Mouse (Mus musculus) CD4-positive helper T cell, adult 2 months (primary cell): ENCODE measurements around the gene Ang5.
"Not testable (repeated sequence)": the region's sequence is repeated elsewhere in the genome, so short reads cannot be mapped to it uniquely, and the experiment has no call there.

ENCODE experiments used
- DNase-seq: peaks from one replicate; pipeline ENCODE4 v3.0.0-alpha.2; 2012; ENCODE audit warnings: low read depth, missing footprints, low spot score

Gene Ang5

DNA sequence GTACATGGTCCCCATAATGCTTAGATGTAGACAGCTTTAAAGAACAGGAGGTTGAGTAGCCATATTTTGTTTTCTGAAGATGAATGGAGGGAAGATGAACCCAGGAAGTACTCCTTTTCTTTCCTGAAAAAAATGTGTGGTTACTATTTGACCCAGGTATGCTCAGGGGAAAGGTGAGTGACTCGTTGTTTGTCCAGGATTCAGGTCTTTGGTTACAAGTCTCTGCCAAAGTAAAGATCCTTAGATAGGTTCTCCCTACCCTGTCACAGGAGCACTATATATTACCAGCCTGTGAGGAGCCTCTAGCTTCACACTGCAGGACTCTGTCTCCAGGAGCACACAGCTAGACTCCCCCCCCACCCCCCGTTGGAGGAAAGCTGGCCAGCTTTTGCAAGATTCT, at the start of gene Ang5:
Gene Ang5, plus strand, starts transcription at position 301 of the 400 bp plus-strand sequence.
- DNase-seq, result not testable (repeated sequence)

DNA sequence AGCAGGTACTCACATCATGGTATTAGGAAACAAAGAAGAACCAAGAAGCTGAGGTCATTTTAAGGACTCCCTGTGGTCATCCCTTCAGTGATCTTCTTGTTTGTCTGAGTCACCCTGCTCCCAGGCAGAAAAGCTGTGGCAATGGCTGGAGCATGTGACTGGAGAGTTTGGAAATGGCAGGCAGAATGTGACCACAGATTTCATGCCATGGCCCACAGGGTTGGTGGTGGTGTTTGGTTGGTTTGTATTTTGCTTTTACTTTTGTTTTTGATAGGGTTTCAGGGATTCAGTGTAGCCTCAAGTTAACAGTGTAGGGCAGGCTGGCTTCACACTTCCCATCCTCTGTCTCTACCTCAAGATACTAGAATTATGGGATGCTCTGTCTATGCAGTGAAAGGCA, 38.7 kb upstream of the Ang5 start:
- DNase-seq, result not testable (repeated sequence)

DNA sequence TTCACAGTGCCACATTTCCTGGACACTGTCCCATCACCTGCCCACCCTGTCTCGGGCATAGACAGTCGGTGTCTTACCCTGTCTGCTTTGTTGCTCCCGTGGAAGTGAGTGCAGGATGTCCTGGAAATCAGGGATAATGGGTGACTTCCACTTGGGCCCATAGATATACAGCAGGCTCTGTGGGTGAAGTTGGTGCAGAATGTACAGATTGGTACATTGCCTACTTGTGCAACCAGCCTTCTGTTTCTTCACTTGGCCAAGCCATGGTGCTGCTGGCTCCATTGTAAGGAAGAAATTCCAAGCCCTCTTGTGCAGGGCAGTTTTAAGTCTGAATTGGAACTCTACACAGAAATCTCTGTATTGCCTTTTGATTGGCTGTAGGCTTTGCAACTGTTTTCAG, 33.4 kb upstream of the Ang5 start, which contains the start of gene Ear10:
Gene Ear10, minus strand, starts transcription at position 101 of the 400 bp plus-strand sequence.
- DNase-seq, result not testable (repeated sequence)

DNA sequence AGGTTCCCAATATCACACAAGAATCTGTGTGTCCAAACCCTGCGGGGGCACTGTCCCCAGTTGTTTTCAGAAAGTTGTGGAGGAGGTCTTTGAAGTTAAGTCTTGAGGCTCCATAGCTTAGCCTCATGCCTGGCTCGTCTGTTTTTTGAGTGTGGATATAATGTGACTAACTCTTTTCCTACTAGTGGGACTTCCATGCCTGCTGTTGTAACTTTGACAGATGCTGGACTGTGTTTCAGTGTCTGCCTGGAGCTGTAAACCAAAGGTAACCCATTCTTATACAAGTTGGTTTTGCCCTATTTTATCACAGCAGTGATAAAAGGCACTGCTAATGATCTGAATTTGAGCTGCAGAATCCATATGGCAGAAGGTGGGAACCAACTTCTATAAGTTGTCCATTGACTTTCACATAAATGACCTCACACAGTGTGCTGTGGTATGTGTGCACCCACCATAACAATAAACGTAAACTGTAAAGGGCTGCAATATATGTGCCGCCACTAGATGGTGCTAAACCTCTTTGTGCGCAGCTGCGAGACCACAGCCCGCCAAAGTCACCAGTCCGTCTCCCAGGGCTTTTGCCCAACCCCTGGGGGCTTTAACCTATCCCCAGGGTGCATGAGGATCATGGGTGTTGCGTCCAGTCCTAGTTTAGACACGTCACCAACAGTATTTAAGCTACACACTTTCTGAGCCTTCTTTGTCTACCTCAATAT, 32.0 kb upstream of the Ang5 start, which contains the start of gene Gm8113:
Gene Gm8113, plus strand, starts transcription at position 703 of the 716 bp plus-strand sequence.
- peak; percentile 57 for DNase-seq

DNA sequence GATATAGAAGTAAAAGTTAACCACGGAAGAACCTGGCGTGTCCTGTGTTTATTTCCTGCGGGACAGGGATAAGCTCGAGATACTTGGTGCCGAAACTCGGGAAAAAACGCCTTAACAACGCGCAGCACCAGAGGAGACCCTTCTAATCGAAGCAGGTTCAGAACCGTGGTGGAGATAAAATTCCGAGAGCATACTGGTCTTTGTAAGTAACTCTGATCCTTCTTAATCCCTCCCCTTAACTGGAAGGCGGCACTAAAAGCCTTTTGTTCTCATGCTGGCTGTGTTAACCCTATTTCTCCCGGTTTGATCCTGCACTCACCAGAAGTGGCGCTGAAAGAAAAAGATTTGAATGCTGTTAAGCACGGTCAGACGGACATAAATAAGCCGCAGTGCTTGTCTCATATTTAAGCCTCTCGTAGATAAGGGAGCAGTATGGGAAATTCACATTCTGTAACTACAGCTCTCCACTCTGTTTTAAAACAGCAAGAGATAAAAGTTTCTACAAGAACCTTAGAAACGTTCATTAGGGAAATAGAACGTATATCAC, 31.4 kb upstream of the Ang5 start:
- peak; percentile 27 for DNase-seq

DNA sequence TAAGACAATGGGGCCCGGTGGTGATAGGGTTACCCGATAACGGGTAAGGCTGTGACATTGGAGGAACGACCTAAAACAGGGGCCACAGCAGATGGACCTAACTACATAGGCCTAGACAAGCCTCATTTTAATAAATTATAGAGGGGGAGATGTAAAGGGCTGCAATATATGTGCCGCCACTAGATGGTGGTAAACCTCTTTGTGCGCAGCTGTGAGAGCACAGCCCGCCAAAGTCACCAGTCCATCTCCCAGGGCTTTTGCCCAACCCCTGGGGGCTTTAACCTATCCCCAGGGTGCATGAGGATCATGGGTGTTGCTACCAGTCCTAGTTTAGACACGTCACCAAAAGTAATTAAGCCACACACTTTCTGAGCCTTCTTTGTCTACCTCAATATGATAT, 23.9 kb upstream of the Ang5 start:
- DNase-seq, result peak; percentile 16

DNA sequence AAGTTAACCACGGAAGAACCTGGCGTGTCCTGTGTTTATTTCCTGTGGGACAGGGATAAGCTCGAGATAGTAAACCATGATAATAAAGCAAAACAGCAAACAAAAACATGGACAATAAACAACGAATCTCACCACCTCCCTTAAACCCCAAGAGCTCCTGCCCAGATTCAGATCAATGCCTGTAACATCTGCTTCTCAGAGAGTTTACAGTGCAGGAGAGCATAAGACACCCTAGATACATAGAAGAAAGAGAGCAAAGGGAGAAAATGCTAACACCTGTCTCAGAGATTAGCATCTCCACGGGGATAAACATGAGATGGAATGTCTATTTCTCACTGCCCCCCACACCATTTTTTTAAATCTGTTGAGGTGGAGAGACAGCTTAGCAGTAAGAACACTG, 23.5 kb upstream of the Ang5 start:
- not testable (repeated sequence) for DNase-seq

DNA sequence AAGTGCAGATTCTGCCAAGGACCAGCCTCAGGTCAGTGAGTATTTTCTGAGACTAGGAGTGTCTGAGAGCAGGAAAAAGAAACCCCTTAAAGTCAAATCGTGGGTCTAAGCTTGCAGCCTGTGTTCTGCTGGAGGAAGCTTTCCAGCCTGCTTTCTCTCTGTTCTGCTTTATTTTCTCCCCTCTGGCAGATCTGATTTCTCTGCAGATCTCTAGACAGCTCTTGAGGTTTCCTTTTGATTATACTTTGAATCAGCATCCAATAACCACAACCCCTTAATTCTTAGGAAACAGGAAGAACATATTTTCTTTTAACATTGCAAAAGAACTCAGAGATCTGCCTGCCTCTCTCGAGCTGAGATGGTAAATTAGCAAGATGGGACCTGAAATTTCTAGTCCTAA, 3.5 kb upstream of the Ang5 start:
- DNase-seq, result not testable (repeated sequence)

DNA sequence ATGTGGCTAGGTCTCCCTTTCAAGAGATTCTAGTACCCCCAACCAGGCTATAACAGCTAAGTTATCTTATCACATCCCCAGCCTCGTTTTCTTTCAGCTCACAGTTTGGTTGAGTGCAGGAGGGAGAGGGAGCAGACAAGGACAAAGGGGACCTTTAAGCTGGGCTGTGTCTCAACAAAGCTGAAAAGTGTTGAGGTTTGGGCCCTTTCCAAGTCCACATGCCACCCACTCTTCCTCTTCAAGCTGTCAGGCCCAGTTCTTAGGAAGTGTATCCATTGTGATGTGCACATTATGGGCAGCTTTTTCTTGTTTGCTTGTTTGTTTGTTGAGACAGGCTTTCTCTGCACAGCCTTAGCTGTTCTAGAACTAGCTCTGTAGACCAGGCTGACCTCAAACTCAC, 1.8 kb upstream of the Ang5 start:
- not testable (repeated sequence) for DNase-seq

DNA sequence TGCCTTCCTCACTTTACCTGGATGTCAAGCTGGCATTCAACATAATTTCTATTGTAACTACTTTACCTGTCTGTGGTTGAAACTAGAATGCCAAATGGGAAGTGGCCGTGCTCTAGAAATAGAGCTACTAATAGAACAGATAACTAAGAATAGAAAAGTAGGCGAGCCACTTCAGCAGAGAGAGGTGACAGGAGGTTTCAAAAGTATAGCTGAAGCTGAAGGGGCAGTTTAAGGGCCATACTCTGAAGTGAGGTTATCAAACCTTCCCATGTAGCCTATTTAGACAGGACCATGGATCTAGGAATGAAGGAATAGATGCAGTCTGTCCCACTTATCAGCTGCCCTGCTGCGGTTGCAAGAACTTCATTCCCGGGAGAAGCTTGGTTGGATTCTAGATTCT, 26.6 kb downstream of the Ang5 start:
- DNase-seq, result no peak

DNA sequence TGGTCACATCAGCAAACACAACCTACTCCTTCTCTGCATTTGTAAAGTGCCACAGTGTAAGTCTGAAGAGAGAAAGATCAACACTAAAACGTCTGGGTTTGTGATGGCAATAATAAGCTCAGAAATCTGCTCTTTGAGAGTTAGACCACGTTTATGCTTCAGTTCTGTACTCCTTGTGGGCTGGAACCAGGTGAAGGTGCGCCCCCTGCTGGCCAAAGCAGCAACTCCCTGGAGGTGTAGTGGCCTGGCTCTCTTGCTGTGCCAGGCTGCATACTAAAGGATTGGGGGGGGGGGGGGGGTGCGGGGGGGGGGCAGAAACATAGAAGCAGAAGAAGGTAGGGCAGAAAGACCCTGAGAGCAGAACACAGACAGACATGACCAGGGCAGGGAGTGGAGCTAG, 27.0 kb downstream of the Ang5 start:
- peak; percentile 50 for DNase-seq

DNA sequence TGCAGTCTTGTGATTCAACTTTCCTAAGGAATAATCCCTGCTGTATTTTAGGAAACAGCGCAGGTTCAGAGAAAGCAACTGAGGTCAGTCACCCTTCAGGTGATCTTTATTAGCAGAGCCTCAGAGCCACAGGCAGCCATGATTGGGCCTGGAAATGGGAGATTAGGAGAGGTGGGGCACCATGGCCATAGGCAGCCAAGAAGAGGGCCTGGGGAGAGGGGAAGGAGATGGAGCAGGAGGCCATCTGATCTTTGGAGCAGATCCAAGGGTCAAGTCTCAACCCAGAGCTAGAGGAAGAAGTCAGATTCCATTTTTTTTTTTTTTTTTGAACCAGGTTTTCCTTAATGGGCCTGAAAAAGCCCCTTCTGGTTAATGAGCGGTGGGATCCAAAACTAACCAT, 29.3 kb downstream of the Ang5 start:
- DNase-seq, result no peak

DNA sequence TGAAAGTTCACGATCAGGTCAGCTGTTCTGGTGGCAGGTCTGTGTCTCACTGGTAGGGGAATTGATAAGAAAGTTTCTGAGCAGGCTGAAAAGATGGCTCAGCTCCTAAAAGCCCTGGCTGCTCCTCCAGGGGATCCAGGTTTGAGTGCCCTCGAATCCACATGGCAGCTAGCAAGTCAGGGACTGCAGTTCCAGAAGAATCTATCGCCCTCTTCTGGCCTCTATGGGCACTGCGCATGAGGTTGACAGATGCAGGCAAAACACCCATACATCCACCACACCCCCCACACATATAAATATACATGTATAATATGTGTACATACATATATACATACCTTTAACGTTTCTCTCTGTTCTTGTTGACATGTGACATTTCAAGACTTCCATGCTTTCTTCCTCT, 30.5 kb downstream of the Ang5 start:
- peak; percentile 23 for DNase-seq

DNA sequence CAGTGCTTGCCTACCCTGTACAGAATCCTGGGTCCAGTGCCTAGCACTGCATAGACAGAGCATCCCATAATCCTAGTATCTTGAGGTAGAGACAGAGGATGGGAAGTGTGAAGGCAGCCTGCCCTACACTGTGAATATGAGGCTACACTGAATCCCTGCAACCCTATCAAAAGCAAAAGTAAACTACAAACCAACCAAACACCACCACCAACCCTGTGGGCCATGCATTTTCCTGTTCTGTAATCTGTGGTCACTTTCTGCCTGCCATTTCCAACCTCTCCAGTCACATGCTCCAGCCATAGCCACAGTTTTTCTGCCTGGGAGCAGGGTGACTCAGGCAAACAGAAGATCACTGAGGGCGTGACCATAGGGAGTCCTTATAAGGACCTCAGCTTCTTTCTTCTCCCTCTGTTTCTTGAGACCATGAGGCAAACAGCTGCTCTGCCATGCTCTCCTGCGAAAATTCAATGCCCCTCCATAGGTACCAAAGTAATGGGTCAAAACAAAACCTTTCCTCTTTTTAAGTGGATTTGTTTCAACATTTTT, 41.7 kb downstream of the Ang5 start:
- DNase-seq, result not testable (repeated sequence)

DNA sequence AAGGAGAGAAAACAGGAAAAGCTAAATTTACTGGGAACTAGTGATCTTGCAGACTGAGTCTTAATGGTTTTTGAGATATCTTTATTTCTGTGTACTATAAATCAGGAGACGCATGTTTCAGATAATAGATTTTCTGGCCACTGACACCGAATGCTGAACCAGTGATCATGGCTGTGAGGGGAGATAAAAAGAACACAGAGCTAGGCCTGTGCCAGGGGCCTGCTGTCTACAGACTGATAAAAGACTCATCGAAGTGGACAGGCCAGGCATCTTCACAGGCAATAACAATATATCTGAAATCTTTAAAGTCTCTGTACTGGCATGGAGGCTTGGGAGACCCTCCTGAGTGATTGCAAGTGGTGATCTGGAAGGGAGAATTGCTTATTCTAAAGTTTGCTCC, 44.7 kb downstream of the Ang5 start:
- no peak for DNase-seq

DNA sequence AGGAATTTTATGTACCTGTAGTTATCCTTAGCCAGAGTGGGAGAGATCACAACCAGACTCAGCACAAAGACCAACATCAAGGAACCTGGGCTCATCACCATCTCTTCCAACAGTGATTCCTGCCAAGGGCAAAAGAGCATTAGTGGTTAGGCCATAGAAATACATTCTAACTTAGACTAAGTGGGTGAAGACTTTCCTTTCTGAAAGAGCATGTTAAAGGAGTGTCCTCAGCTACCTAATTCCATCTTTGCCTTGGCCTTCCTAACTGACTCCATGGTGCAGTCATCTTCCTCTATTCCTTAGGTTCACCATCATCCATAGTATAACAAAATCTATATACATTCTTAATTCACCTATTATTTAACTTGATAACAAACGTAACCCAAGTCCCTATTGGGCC, 45.3 kb downstream of the Ang5 start, which contains the start of gene Ang6:
Gene Ang6, minus strand, starts transcription at position 101 of the 400 bp plus-strand sequence.
- DNase-seq, result no peak

DNA sequence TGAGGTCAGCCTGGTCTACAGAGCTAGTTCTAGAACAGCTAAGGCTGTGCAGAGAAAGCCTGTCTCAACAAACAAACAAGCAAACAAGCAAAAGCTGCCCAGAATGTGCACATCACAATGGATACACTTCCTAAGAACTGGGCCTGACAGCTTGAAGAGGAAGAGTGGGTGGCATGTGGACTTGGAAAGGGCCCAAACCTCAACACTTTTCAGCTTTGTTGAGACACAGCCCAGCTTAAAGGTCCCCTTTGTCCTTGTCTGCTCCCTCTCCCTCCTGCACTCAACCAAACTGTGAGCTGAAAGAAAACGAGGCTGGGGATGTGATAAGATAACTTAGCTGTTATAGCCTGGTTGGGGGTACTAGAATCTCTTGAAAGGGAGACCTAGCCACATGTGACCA, 51.2 kb downstream of the Ang5 start:
- DNase-seq, result not testable (repeated sequence)

DNA sequence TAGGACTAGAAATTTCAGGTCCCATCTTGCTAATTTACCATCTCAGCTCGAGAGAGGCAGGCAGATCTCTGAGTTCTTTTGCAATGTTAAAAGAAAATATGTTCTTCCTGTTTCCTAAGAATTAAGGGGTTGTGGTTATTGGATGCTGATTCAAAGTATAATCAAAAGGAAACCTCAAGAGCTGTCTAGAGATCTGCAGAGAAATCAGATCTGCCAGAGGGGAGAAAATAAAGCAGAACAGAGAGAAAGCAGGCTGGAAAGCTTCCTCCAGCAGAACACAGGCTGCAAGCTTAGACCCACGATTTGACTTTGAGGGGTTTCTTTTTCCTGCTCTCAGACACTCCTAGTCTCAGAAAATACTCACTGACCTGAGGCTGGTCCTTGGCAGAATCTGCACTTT, 52.8 kb downstream of the Ang5 start:
- DNase-seq, result not testable (repeated sequence)
